Mouse (Mus musculus): ENCODE data around the gene Ilf3.

DNA sequence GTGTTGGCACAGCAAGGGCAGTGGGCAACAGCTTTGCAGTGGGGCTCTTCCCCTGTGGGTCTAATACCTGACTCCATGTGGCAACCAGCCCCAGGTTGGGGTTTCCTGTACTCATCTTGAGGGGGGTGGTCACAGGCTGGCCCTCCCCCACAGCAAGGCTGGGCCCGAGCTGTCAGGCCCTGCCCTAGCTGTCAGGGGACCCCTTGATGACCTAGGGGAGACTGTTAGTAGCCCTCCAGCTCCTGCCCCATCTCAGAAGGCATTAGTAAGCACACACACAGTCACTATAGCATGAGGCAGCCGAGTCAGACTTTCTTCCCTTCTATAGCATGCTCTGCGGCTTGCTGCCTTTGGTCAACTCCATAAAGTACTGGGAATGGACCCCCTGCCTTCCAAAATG, 28.0 kb downstream of the Ilf3 start:
- no peak for TF ChIP-seq CTCF (IDR thresholded peaks at IDR 0.05; ENCODE audit: control insufficient read depth, insufficient read depth, low read length)
- TF ChIP-seq POLR2A (IDR thresholded peaks at IDR 0.05; ENCODE audit: borderline replicate concordance, control insufficient read depth, low read depth, low read length), result no peak
